In the genomic region with DNA sequence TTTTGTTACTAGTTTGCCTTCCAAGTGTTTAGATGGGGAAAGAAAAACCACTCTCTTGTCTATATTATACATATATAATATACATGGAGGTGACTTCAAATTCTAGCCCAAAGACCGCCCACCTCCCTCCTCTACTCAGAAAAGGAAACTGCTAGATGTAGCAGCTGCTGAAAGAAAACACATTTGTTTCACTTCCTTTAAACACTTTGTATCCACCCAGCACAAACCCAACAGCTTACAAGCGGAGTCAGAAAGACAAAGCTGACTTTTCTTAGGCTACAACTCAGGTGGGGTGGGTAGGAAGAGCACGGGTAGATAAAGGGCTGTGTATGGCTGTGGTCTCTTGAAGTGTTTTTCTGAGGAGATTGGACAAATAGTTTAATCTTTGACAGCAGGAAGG, we compare ENCODE assay signal across 11 mouse cellular contexts.
DNase-seq lines count a peak whose midpoint lies in the region; ATAC-seq and TF ChIP-seq lines count a peak whose summit lies in the region.
"Had no signal": no experiment of that assay in that cellular context is flagged by ENCODE, and none has a peak within 500 bp of the region (broad histone marks: within the 10 kb centered on the region; RNA-seq: fewer than 3 reads in every experiment).

No protein-coding gene starts in this region.

- 6% methylated on average over 3 of the region's 3 CpGs for WGBS in thymus, adult 2 months

- H3K27ac ChIP-seq in left cerebral cortex, adult 2 months: peak overlapping the region; percentile 32; the same call in 1 of the 2 replicates
- H3K27ac ChIP-seq in thymus, adult 2 months (ENCODE audit: control insufficient read depth, insufficient read depth, low read length): peak overlapping the region; percentile 93

- intact Hi-C loops in left cerebral cortex, adult 2 months (cut with DNase I): no loop called here
- intact Hi-C loops in left cerebral cortex, postnatal 36 days (cut with DNase I): no loop called here

- no peak overlapping the region for H3K4me3 ChIP-seq in left cerebral cortex, adult 2 months
- no peak overlapping the region for H3K4me3 ChIP-seq in thymus, adult 2 months (ENCODE audit: control insufficient read depth, insufficient read depth, low read length)

- no peak for TF ChIP-seq POLR2A in thymus, adult 2 months (IDR thresholded peaks at IDR 0.05; ENCODE audit: control insufficient read depth, extremely low read depth, insufficient read depth, low read length, poor library complexity)

- peak; percentile 74 for ATAC-seq in common myeloid progenitor, adult 5-6 weeks (replicated peaks; ENCODE audit: low read depth, poor library complexity, severe bottlenecking)
- ATAC-seq: Patski had no signal

- peaks cover 23% of the 10 kb centered on the region for H3K4me1 ChIP-seq in thymus, adult 2 months (replicated peaks; ENCODE audit: control insufficient read depth, insufficient read depth, low read length)

- no peak for TF ChIP-seq CTCF in left cerebral cortex, adult 2 months (IDR thresholded peaks at IDR 0.05)
- no peak for TF ChIP-seq CTCF in thymus, adult 2 months (IDR thresholded peaks at IDR 0.05; ENCODE audit: borderline replicate concordance, control insufficient read depth, extremely low read depth, insufficient read depth, low read length, poor library complexity)

- no peak for DNase-seq in left cerebral cortex, adult 2 months (ENCODE audit: extremely low spot score in 1 of 2, low spot score in 2 of 2)
- DNase-seq in left cerebral cortex, postnatal 36 days (ENCODE audit: low spot score in 2 of 2): no peak
- DNase-seq in CD8-positive naive resting alpha-beta T cell, adult 2 months (ENCODE audit: low read depth in 2 of 2, low spot score in 2 of 2): peak; percentile 25 to 47
- DNase-seq in thymus, adult 2 months: peak; percentile 48
- DNase-seq in embryo, embryonic 11 days: no peak
- DNase-seq in urinary bladder, postnatal 10 days (ENCODE audit: low spot score): no peak
- DNase-seq: cerebellum, postnatal 14 days; kidney, adult 18-20 months; layer of hippocampus, postnatal 36 days had no signal

- H3K36me3 ChIP-seq in thymus, adult 2 months (ENCODE audit: control insufficient read depth, insufficient read depth, low read length): peaks cover 47% of the 10 kb centered on the region

- no peaks in the 10 kb centered on the region for H3K27me3 ChIP-seq in thymus, adult 2 months (ENCODE audit: control insufficient read depth, insufficient read depth, low read length)
- H3K27me3 ChIP-seq: Patski had no signal

Comparison
In these comparisons a context has a peak if more than half of its experiments do, and no peak if none do; other contexts are left out.
1. DNase-seq: peak in CD8-positive naive resting alpha-beta T cell, adult 2 months (2 of 2) and thymus, adult 2 months (single experiment); none in left cerebral cortex, adult 2 months (0 of 2), left cerebral cortex, postnatal 36 days (0 of 2), embryo, embryonic 11 days (single experiment) and urinary bladder, postnatal 10 days (single experiment).